Mouse (Mus musculus) liver, adult (tissue): Measurements from ENCODE around the gene Pfkfb4.

Source experiments
- GATA4 ChIP-seq: IDR thresholded peaks from 2 replicates; pipeline ENCODE4 v1.6.1; 2014; ENCODE audit warnings: mild to moderate bottlenecking, low read length; ENCODE audit not compliant: insufficient replicate concordance

Gene Pfkfb4

DNA sequence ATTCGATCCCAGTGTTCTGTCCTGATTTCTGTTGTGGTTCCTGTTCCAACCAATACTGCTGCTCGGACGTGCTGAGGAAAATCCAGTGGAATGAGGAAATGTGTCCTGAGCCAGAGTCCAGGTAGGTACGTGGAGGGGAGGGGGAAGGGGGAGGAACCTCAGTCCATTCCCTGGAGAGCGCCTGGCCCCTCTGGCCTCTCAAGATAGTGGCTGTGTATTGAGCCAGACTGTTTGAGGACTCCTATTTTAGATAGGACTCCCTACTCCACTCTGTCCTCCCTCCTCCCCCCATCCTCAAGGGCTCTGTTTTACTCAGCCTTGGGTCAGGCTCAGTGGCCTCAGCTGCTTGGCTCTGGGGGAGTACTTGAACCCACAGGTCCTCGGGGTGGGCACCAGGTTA lies 49.3 kb downstream of the Pfkfb4 start:
- TF ChIP-seq GATA4: no peak

DNA sequence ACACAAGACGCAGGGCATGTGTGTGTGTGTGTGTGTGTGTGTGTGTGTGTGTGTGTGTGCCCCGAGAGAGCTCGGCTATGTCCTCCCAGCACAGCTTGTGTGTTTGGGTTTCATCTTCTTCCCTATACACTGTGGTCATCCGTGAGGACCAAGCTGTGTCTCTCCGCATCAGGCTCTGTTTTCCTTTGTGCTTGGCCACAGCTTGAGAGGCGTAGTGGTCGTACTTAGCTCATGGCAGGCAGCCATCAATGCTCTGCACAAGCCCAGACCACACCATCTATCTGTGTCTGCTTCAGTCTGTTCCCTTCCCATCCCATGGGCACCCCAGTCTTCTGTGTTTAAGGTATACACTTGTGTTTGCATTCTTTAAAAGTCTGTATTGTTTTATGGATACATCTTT lies 49.8 kb downstream of the Pfkfb4 start:
- TF ChIP-seq GATA4: no peak

DNA sequence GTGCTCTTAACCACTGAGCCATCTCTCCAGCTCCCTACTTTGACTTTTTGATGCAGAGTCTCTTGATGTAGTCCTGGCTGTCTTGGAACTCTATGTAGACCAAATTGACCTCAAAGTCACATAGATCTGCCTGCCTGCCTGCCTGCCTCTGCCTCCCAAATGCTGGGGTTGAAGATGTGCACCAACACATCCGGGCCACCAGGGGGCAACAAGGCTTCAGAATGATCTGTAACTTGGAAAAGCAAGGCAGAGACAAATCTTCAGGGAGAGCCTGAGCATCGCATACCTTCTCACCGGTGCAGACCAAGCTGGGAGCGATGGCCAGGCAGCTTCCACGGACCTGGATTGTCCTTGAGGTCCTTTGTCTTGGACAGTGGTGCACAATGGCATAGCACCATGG lies 54.7 kb downstream of the Pfkfb4 start:
- TF ChIP-seq GATA4: no peak

DNA sequence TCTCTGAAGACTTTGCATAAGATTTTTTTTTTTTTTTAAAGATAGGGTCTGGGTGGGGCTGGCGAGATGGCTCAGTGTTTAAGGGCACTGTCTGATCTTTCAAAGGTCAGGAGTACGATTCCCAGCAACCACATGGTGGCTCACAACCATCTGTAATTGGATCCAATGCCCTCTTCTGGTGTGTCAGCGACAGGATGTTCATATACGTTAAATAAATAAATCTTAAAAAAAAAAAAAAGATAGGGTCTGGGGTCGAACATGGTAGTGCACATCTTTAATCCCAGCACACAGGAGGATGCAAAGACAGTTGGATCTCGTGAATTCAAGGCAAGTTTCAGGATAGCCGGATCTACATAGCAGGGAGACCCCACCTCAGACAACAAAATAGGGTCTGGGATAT lies 57.7 kb downstream of the Pfkfb4 start:
- TF ChIP-seq GATA4: no peak

DNA sequence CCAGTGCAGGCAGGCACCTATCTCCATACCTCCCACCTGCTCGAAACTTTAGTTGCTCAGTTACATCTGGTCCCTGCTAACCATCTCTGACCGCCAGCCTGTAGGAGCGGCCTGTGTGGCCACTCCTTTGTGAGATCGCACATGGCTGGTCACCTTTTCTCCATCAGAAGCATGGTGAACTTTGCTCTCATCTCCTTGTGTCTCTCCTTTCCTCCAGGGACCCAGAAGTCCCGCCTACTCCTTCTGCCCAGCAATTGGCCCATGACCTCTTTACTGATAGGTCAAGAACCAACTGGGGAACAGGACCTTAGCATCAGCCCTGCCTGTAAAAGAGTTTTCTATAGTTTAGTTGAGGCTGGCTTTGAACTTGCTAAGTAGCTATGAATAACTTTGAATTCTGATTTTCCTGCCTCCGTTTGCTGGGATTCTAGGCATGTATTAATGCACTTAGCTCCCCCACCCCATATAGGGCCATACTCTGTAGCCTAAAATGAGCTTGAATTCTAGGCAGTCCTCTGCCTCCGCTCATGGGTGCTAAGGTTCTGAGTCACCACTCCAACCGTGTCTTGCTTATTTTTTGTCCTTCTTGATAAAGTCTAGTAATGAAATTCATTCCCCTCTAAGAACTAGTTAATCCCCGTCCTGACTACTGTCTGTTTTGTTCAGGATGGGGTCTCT lies 58.6 kb downstream of the Pfkfb4 start:
- TF ChIP-seq GATA4: no peak

DNA sequence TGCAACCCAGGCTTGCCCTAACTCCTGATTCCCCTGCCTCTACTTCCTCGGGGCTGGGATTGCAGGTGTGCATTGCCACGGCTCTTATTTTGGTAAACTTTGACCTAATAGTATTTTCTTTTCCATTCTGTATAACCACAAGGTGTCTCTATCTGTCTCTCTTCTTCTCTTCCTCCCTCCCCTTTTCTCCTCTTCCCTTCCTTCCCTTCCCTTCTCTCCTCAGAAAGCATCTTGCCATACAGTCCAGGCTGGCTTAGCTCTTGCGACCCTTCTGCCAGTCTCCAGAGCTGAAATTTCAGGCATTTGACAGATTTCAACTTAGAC lies 59.1 kb downstream of the Pfkfb4 start:
- no peak for TF ChIP-seq GATA4

DNA sequence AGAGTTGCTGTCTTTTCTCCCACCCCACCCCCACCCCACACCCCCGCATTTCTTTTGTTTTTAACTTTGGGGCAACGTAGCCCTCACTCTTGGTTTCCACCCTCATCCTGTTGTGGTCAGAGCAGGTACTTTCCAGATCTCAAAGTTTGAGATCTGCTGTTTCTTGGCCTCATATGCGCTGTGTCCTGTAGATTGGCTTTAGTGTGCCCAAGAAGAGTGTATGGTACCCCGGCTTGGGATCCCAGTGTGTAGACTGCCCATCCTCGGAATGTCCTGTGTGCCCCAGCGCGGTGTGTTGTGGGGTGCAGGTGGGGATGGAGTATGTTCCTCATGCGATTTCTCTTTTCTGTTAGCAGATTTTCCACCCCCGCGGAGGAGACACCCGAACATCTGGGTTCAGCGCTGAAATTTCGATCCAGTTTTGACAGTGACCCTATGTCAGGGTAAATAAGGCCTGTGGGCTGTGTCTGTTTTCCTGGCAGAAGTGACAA lies 59.5 kb downstream of the Pfkfb4 start:
- TF ChIP-seq GATA4: no peak

DNA sequence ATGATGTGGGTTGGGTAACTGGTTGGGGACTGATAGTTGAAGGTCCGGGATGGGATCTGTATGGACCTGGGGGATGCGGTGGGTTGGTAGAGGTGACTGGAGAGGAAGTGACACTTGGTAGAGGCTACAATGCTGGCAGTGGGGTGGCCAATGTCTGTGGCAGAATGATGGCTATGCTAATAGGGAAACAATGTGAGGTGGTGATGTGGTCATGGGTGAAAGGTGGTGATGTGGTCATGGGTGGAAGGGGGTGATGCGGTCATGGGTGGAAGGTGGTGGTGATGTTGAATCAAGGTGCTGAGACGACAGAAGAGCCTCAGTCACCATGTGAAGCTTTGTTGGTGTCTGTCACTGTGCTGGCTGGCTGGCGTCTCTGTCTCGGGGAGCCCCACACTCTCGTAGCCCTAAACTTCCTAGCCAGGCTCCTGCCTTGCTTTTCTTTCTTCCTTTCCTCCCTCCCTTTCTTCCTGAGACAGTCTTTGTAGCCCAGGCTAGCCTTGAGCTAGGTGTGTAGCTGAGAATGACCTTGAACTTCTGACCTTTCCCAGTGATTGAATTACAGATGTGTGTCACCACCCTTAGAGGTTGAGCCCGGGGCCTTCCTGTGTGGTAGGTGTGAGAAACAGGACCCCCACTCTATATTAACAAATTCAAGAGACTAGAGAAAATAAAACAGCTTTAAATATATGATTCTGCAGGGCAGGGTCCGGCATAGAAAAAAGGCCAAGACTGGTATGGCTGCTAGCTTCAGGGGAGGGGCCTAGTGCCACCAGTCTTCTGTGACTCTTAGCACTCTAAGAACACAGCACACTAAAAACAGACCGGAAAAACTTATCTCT lies 60.3 kb downstream of the Pfkfb4 start:
- TF ChIP-seq GATA4: no peak

DNA sequence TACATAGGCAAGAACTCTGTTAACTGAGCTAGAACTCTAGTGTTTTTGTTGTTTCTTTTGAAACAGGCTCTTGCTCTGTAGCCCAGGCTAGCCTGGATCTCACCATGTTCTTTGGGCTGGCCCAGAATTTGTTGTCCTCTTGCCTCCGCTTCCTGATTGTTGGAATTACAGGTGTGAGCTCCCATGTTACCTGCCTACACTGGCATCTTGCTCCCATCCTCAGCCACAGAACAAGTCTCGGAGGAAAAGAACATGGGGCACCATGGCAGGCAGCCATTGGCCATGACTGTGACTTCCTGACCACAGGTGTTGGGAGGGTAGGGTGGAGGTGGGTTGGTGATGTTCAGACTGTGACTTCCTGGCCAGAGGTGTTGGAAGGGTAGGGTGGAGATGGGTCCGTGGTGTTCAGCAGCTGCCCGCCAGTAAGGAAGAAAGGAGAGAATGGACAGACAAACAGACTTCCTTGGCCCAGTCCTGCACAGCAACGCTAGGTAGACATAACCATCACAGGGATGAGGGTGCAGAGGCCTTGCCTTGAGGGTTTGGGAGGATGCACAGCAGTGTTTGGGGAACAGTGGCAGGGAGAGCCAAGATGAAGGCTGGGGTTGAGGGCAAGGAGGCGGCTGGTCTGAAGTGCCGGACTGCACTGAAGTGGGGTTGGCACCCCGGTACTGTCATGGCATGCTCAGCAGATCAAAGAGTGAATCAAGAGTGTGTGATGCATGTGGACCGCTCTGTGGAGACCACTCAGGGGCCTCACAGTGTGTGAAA lies 61.1 kb downstream of the Pfkfb4 start:
- TF ChIP-seq GATA4: no peak

DNA sequence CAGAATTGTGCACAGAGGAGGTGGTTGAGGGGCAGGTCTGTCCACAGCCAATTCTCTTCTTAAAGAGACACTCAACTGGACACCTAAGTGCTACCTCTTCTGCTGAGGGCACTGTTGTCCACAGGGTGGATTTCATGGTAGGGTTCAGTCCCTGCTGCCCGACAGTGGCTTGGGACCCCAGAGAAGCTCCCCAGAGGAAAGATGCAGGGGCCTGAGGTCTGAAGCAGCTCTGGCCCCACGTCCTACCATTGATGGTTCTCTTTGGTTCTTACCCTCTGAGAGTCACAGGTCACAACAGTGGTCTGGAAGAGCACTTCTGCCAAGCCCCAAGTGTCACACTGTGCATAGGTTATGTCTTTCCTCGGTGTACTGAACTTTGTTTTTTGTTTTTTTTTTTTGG lies 61.8 kb downstream of the Pfkfb4 start:
- TF ChIP-seq GATA4: no peak

DNA sequence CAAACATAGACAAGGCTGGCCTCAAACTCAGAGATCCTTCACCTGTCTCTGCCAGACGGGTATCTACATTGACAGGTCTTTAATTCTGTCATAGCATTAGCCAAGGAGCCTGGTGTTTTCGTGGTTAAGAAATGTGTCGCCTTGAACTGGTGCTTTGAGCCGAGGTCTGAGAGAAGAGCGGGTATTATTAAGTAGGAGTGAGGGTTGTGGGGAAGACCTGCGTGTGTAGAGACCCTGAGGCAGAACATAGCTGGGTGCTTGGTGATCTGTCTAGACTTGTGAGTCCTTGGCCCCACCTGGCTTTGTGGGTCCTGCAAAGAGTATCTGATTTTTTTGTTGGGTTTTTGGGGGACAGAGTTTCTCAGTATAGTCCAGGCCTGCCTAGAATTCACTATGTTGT lies 62.3 kb downstream of the Pfkfb4 start:
- TF ChIP-seq GATA4: no peak

DNA sequence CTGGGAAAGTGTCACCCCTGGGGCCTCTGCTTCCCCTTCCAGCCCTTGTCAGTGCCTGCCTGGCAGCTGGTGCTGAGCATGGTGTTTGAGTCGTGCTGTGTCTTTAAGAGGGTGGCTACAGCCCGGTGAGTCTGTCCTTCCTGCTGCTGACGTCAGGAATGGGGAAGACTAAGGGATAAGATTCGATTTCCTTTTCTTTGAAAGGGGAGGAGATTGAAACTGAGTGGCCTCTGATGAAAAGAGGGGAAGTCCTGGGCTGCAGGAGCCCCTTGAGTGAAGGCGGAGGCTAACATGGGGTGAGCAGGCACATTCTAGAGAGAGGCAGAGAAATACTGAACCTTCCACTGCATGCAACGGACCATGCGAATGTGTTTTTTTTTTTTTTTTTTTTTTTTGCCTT lies 63.1 kb downstream of the Pfkfb4 start:
- peak; percentile 62; the same call in 1 of the 2 replicates for TF ChIP-seq GATA4

DNA sequence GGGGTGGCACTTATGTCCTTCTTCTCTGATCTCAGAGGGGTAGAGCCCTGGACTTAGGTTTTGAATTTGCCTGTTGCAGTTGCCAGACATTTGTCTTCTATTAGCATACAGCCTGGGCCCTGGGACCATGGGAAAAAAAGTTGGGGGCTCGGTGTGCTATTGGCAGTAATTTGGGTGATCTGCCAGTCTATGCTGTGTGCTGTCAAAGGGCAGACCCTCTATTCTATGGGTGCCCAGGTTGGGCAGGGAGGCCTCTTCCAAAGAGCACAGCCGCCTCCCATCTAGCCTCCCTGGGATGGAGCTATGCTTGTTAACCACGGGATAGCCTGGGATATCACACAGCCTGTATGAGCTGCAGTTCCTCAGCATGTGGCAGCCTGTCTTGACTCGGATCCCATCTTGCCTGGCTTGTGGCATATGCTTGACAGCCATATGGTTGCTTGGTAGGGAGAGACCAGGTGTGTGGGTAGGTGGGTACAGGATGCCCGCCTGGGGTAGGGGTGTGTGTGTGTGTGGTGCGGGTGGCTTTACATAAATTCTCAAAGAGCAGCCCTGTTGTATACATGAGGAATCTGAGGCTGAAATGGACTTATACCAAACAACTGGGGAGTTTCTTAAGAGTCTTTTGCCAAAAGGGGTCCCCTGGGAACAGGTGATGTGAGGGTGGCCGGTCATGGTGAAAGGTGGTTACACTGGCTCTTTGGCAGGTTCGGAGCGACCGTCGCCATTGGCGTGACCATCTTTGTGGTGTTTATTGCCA lies 63.9 kb downstream of the Pfkfb4 start:
- no peak for TF ChIP-seq GATA4

DNA sequence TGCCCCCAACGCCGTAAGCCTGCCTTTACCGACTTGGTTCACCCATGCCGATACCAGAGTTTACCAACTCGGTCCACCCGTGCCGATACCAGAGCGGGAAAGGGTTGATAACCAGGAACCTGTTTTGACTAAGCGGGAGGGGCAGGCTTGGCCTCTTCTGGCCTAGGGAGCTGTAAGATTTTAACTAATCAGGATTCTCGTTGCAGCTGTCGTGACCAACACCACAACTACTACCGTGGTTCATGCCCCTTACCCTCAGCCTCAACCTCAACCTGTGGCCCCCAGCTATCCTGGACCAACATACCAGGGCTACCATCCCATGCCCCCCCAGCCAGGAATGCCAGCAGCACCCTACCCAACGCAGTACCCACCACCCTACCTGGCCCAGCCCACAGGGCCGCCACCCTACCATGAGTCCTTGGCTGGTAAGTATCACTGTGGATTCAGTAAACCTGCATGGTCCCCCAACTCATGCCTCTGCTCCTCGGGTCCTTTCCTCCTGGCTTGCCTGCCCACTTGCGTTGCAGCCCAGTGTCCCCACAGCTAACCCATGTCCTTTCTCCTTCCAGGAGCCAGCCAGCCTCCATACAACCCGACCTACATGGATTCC lies 64.6 kb downstream of the Pfkfb4 start:
- no peak for TF ChIP-seq GATA4

DNA sequence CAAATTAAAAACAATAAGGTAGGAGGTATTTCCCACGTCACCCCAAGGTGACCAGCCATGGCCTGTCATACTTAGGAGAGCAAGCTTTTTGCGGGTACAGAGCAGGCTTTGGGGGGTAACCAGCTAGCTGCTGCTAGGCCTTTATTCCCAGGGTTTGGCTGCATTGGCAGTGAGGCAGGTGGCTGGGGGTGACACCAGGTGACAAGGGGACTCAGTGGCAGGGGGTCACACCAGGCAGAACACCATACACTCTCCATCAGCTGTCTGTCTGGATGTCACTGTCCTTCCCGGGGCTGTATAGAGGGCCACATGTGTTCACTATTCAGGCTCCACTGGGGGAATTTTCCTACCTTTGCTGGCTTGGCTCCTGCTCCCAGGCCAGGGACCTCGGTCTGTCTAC lies 65.3 kb downstream of the Pfkfb4 start:
- TF ChIP-seq GATA4: no peak
